Mouse (Mus musculus) ovary, postnatal 14 days (tissue): ENCODE results near the gene Prim2.

Experiments
- DNase-seq: peaks from one replicate; pipeline ENCODE4 v3.0.0; 2022; ENCODE audit warnings: low spot score

The Prim2 gene

GRCm38 (mm10) chr1:33604087-33604699 is 65.4 kb downstream of the Prim2 start:
- no peak for DNase-seq

GRCm38 (mm10) chr1:33599698-33600097 is 69.9 kb downstream of the Prim2 start:
- no peak for DNase-seq

GRCm38 (mm10) chr1:33599019-33599667 is 70.5 kb downstream of the Prim2 start:
- DNase-seq = no peak

GRCm38 (mm10) chr1:33597043-33597442 is 72.6 kb downstream of the Prim2 start:
- DNase-seq = no peak

- DNase-seq = no peak
These were observed 73.7 kb downstream of the Prim2 start for GRCm38 (mm10) chr1:33595936-33596335.

GRCm38 (mm10) chr1:33594966-33595365 is 74.6 kb downstream of the Prim2 start:
- no peak for DNase-seq

GRCm38 (mm10) chr1:33593718-33594388 is 75.7 kb downstream of the Prim2 start:
- no peak for DNase-seq

GRCm38 (mm10) chr1:33591997-33592608 is 77.5 kb downstream of the Prim2 start:
- no peak for DNase-seq

- DNase-seq = no peak
These were observed 78.8 kb downstream of the Prim2 start for GRCm38 (mm10) chr1:33590556-33591411.

- no peak for DNase-seq
These were observed 80.1 kb downstream of the Prim2 start for GRCm38 (mm10) chr1:33589531-33589930.

- DNase-seq = no peak
These were observed 81.0 kb downstream of the Prim2 start for GRCm38 (mm10) chr1:33588557-33588956.

GRCm38 (mm10) chr1:33584590-33584978 is 85.0 kb downstream of the Prim2 start:
- DNase-seq = no peak

GRCm38 (mm10) chr1:33583817-33584589 is 85.6 kb downstream of the Prim2 start:
- no peak for DNase-seq

GRCm38 (mm10) chr1:33578593-33578992 is 91.0 kb downstream of the Prim2 start:
- no peak for DNase-seq

GRCm38 (mm10) chr1:33574459-33574858 is 95.1 kb downstream of the Prim2 start:
- DNase-seq = no peak

GRCm38 (mm10) chr1:33565764-33566401 is 103.7 kb downstream of the Prim2 start:
- no peak for DNase-seq

- no peak for DNase-seq
These were observed 105.6 kb downstream of the Prim2 start for GRCm38 (mm10) chr1:33564032-33564431.

GRCm38 (mm10) chr1:33563611-33564010 is 106.0 kb downstream of the Prim2 start:
- DNase-seq = no peak

- DNase-seq = no peak
These were observed 113.0 kb downstream of the Prim2 start for GRCm38 (mm10) chr1:33556638-33557037.

- no peak for DNase-seq
These were observed 114.0 kb downstream of the Prim2 start for GRCm38 (mm10) chr1:33555626-33556025.

GRCm38 (mm10) chr1:33551350-33551749 is 118.2 kb downstream of the Prim2 start:
- DNase-seq = no peak
